Mouse (Mus musculus) bone marrow macrophage, adult 2 months (primary cell): Measurements from ENCODE around the gene Hepacam. TPM values are rescaled to one million over a fixed set of nuclear protein-coding genes. Genes with fewer than 3 reads are reported as not detected.

Source experiments
- H3K27ac ChIP-seq: 2 replicates; pipeline ENCODE4 v1.5.1; 2012; ENCODE audit warnings: low read depth, low read length; ENCODE audit not compliant: insufficient read depth
- H3K4me1 ChIP-seq: 2 replicates; pipeline ENCODE4 v1.6.1; 2012; ENCODE audit warnings: low read length; ENCODE audit not compliant: control insufficient read depth, insufficient read depth
- H3K4me3 ChIP-seq: 2 replicates; pipeline ENCODE4 v1.5.1; 2012; ENCODE audit warnings: mild to moderate bottlenecking, low read length, moderate library complexity; ENCODE audit not compliant: insufficient read depth
- CTCF ChIP-seq: IDR thresholded peaks from 2 replicates; pipeline ENCODE4 v1.5.1; 2012; ENCODE audit warnings: low read depth, mild to moderate bottlenecking, low read length, moderate library complexity
- POLR2A ChIP-seq: IDR thresholded peaks from 2 replicates; pipeline ENCODE4 v1.6.1; 2012; ENCODE audit warnings: mild to moderate bottlenecking, low read depth, low read length, borderline replicate concordance
- polyA plus RNA-seq: library from polyadenylated mRNA; stranded (reverse); fragments of >200 nt; gene quantifications from 2 replicates; pipeline ENCODE4 v1.2.4, GENCODE M21; 2012; ENCODE audit not compliant: missing spikeins, insufficient read depth, insufficient read length

Gene Hepacam
- polyA plus RNA-seq, 1 experiment = not detected

DNA sequence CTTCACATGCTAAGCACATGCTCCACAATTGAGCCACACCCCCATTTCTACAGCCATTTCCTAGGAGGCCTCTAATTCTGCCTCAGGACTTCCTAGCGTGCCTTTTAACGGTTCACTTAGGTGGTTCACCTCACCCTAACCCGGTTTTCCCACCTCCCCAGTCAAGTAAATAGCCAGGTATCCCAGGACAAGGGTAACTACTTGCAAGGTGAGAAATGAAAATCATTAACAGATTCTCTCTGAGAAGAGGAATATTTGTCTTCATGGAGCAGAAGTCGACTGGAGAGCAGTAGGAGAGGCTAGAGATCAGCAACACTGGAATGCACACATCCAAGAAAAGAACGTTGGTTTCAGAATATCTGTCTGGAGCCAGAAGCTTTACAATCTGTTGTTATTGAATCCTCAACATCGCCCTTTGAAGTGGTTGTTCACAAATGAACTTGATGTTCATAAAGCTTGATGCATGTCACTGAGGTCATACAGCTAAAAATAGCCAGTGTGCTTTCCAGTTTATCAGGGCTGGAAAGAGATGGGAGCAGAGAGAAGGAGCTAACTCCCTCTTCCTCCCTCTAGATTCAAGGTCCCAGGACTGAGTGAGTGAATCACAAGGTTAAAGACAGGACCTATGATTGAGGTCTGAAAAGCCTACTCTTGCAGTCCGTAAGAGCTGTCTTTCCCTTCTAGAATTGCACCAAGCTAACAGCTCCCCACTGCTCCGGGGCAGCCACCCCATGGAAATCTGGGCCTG is 42.7 kb downstream of the Hepacam start:
- Histone ChIP-seq H3K27ac (no peak overlapping the region), H3K4me1 (no peaks in the 10 kb centered on the region), H3K4me3 (no peak overlapping the region)
- TF ChIP-seq CTCF (no peak), POLR2A (no peak)

DNA sequence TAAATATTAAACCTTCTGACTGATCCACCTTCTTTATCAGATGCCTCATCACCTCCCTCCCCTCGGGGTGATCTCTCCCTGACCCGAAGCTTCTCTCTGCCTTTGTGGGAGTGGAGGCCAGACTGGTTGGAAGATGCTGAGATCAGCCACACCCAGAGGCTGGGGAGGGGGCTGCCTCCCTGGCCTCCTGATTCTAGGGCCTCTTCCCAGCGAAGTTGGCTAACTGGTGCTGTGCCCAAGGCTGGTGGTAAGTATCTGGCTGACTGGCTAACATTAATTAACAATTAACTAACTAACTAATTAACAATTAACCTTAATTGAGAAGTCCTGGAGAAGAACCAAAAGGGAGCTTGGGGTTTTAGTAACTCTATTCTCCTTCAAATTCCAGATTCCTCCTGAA is 45.8 kb downstream of the Hepacam start:
- TF ChIP-seq POLR2A (no peak), CTCF (no peak)
- no peaks in the 10 kb centered on the region for H3K4me1 ChIP-seq
- no peak overlapping the region for H3K27ac ChIP-seq
- no peak overlapping the region for H3K4me3 ChIP-seq

DNA sequence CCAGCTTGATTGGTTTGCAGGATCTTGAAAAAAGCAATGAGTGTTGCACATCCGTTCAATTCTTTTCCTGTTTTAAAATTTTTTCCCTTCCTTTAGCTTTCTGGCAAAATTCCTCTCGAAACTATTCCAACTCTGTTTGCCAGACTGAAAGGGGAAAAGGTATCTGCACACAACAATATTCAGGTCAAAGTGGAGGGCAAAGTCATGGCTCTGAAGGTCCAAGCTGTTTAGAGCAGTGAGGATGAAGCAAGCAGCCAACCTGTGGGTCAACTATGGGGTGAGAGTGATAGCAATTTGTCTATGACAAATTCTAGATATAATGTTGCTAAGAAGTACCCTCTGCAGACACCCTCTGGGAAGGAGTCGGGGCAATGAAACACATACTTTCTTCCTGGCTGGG is 47.5 kb downstream of the Hepacam start:
- H3K4me3 ChIP-seq = no peak overlapping the region
- TF ChIP-seq CTCF (no peak), POLR2A (no peak)
- H3K27ac ChIP-seq = no peak overlapping the region
- H3K4me1 ChIP-seq = no peaks in the 10 kb centered on the region

DNA sequence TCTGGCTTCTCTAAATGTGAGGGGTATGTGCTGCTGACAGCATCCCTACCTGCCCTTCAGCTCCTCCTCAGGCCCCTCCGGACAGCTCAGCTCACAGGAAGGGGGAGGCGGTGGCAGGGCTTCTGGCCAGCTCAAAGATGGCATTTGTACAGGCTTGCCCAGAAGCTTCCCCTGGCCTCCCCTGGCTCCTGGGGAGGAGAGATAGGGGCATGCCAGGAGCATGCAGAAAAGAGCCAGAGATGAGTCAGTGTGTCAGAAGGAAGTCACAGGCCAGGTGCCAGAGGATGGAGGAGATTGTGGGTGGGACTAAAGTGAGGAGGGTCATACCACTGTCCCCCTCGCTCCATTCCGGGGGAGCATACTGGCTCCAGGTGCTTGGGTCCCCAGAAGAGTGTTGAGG is 51.6 kb downstream of the Hepacam start:
- no peak overlapping the region for H3K4me3 ChIP-seq
- TF ChIP-seq CTCF (no peak), POLR2A (no peak)
- no peaks in the 10 kb centered on the region for H3K4me1 ChIP-seq
- no peak overlapping the region for H3K27ac ChIP-seq

DNA sequence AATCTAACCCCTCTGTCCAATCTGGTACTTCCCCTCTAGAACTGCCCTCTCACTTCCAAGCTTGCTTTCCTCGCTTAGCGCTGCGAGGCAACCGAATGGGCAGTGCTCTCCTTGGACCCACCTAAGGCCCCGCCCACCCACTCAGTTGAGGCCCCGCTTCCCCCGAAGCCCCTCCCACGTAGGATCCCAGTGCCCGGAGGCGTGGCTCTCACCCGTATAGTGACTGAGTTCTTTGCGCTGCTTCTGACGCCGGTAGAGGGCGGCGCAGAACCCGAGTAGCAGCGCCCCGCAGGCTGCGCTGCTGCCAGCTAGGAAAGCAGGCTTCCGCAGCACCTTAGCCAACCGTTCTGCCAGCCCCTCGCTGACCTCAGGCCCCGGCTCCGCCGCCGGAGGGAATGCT is 53.5 kb downstream of the Hepacam start:
- H3K4me1 ChIP-seq = no peaks in the 10 kb centered on the region
- no peak overlapping the region for H3K27ac ChIP-seq
- peak; percentile 16; the same call in 1 of the 2 replicates for TF ChIP-seq CTCF
- TF ChIP-seq POLR2A = no peak
- peak overlapping the region; percentile 44 for H3K4me3 ChIP-seq

- TF ChIP-seq CTCF = no peak
- TF ChIP-seq POLR2A = no peak
- Histone ChIP-seq H3K4me1 (no peaks in the 10 kb centered on the region), H3K4me3 (no peak overlapping the region), H3K27ac (no peak overlapping the region)
Measured at GRCm38 (mm10) chr9:37421239-37421638, 54.1 kb downstream of the Hepacam start.

- no peak for TF ChIP-seq POLR2A
- TF ChIP-seq CTCF = no peak
- H3K4me1 ChIP-seq = no peaks in the 10 kb centered on the region
- H3K27ac ChIP-seq = no peak overlapping the region
- H3K4me3 ChIP-seq = no peak overlapping the region
Measured at GRCm38 (mm10) chr9:37429326-37429725, 62.2 kb downstream of the Hepacam start.

DNA sequence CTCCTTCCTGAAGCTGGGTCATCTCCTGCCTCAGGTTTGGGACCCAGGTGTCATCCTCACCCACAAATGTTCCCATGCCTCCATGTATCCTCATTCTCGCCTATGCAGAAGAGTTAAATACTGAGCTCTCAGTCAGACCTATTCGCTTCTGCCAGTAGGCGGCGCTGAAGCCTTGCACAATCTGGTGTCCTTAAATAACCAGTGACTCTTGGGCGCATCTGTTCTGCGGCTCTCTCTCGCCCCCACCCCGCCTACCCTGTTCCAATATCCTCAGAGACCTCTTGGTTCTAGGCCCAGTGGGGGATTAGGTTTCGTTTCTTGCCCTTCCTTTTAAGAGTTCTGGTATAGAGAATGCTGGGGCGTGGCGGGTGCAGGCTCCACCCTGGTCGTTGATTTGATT is 63.4 kb downstream of the Hepacam start:
- Histone ChIP-seq H3K4me1 (no peaks in the 10 kb centered on the region), H3K4me3 (0 out of 2 replicates have a peak overlapping the region, but pooled peaks have one; percentile 20), H3K27ac (no peak overlapping the region)
- TF ChIP-seq POLR2A (no peak), CTCF (peak; percentile 80)

GRCm38 (mm10) chr9:37432026-37432666 is 65.0 kb downstream of the Hepacam start:
- no peaks in the 10 kb centered on the region for H3K4me1 ChIP-seq
- H3K4me3 ChIP-seq = no peak overlapping the region
- no peak for TF ChIP-seq POLR2A
- TF ChIP-seq CTCF = no peak
- H3K27ac ChIP-seq = no peak overlapping the region

- Histone ChIP-seq H3K4me3 (no peak within 1 kb of the TSS), H3K27ac (no peak within 1 kb of the TSS), H3K4me1 (no peaks in the 10 kb centered on the region)
- no peak for TF ChIP-seq POLR2A
- TF ChIP-seq CTCF = no peak
Measured at GRCm38 (mm10) chr9:37432720-37433421, 65.7 kb downstream of the Hepacam start, which contains the start of gene Robo3. Gene Robo3 (minus strand): TSS chr9:37433246.
